Mouse (Mus musculus) hindbrain, embryonic 16.5 days (tissue): ENCODE results near the gene Upb1. TPM values are rescaled to one million over a fixed set of nuclear protein-coding genes. Genes with fewer than 3 reads are reported as not detected.
A peak's percentile ranks its signal among the peaks of the same experiment; 100 is the strongest.
"Not testable (repeated sequence)": the region's sequence is repeated elsewhere in the genome, so short reads cannot be mapped to it uniquely, and the experiment has no call there.

Source experiments
- ATAC-seq: fragments of 200-750 bp; cut with Nextera tagmentation; 2 replicates; pipeline ENCODE4 v1.8.0; 2017; ENCODE audit warnings: moderate TSS enrichment, moderate library complexity
- H3K27ac ChIP-seq: fragments of 300-500 bp; sonication (generic); 2 replicates; pipeline ENCODE4 v1.5.1; 2014; ENCODE audit warnings: low read depth, mild to moderate bottlenecking, control low read depth, low read length, moderate library complexity
- H3K27me3 ChIP-seq: fragments of 300-500 bp; sonication (generic); replicated peaks from 2 replicates; pipeline ENCODE4 v1.6.1; 2014; ENCODE audit warnings: low read length; ENCODE audit not compliant: control insufficient read depth, insufficient read depth
- H3K36me3 ChIP-seq: fragments of 300-500 bp; sonication (generic); 2 replicates; pipeline ENCODE4 v1.6.1; 2014; ENCODE audit warnings: mild to moderate bottlenecking, low read length, moderate library complexity, mixed read lengths; ENCODE audit not compliant: control insufficient read depth, insufficient read depth
- H3K4me1 ChIP-seq: fragments of 300-500 bp; sonication (generic); 2 replicates; pipeline ENCODE4 v1.6.1; 2014; ENCODE audit warnings: low read depth, low read length; ENCODE audit not compliant: control insufficient read depth, insufficient read depth
- H3K4me2 ChIP-seq: fragments of 300-500 bp; sonication (generic); 2 replicates; pipeline ENCODE4 v1.6.1; 2014; ENCODE audit warnings: mild to moderate bottlenecking, low read length, control low read depth, moderate library complexity
- H3K4me3 ChIP-seq: fragments of 300-500 bp; sonication (generic); 2 replicates; pipeline ENCODE4 v1.5.1; 2014; ENCODE audit warnings: mild to moderate bottlenecking, low read length, control low read depth, moderate library complexity
- H3K9ac ChIP-seq: fragments of 300-500 bp; sonication (generic); 2 replicates; pipeline ENCODE4 v1.6.1; 2014; ENCODE audit warnings: low read depth, mild to moderate bottlenecking, control low read depth, low read length, moderate library complexity
- H3K9me3 ChIP-seq: fragments of 300-500 bp; sonication (generic); 2 replicates; pipeline ENCODE4 v1.6.1; 2014; ENCODE audit warnings: mild to moderate bottlenecking, low read length, moderate library complexity; ENCODE audit not compliant: control insufficient read depth
- WGBS: fragments of 180-500 bp; shearing (Covaris S2); extraction: QIAGEN DNeasy Blood & Tissue Kit; methylation state at CpG from one replicate; pipeline ENCODE4 v1.1.7; 2014; 5-methylcytosine and 5-hydroxymethylcytosine counted together
- polyA plus RNA-seq: library from polyadenylated mRNA; unstranded; fragments of >200 nt; fragmentation: Nextera tagmentation; extraction: Ambion mirVana; gene quantifications from 2 replicates; pipeline ENCODE4 v1.2.1, GENCODE M21; 2015

Gene Upb1
- polyA plus RNA-seq, 1 experiment from 2014 or later = 0.39 TPM

- WGBS = 78% methylated on average over 2 of the region's 2 CpGs
- 0 out of 2 replicates have a peak, but pooled peaks cover 2% of the 10 kb centered on the region for H3K9me3 ChIP-seq
Measured at GRCm38 (mm10) chr10:75390156-75390555, 10.8 kb upstream of the Upb1 start.

GRCm38 (mm10) chr10:75390832-75391231 lies 10.1 kb upstream of the Upb1 start:
- Histone ChIP-seq H3K4me2 (no peak overlapping the region), H3K4me3 (no peak overlapping the region), H3K9ac (no peak overlapping the region), H3K9me3 (0 out of 2 replicates have a peak, but pooled peaks cover 2% of the 10 kb centered on the region), H3K27me3 (no peaks in the 10 kb centered on the region), H3K27ac (no peak overlapping the region), H3K36me3 (no peaks in the 10 kb centered on the region), H3K4me1 (no peaks in the 10 kb centered on the region)
- WGBS = 89% methylated on average over 4 of the region's 4 CpGs
- ATAC-seq = no peak

More at GRCm38 (mm10) chr10:75390156-75390555, 10.8 kb upstream of the Upb1 start:
- Histone ChIP-seq H3K27me3 (no peaks in the 10 kb centered on the region), H3K9ac (no peak overlapping the region), H3K36me3 (no peaks in the 10 kb centered on the region), H3K27ac (no peak overlapping the region), H3K4me1 (no peaks in the 10 kb centered on the region), H3K4me3 (no peak overlapping the region), H3K4me2 (no peak overlapping the region)
- ATAC-seq = no peak

DNA sequence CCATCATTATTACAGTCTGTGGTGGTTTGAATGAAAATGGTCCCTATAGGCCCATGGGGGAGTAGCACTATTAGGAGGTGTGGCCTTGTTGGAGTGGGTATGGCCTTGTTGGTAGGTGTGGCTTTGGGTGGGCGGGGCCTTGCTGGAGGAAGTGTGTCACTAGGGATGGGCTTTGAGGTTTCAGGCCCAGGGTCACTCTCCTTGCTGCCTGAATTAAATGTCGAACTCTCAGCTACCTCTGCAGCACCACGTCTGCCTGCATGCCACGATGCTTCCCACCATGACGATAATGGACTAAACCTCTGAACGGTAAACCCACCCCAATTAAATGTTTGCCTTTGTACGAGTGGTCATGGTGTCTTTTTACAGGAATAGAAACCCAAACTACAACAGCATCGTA lies 6.1 kb upstream of the Upb1 start:
- Histone ChIP-seq H3K36me3 (no peaks in the 10 kb centered on the region), H3K9ac (no peak overlapping the region), H3K9me3 (no peaks in the 10 kb centered on the region), H3K27me3 (no peaks in the 10 kb centered on the region), H3K4me1 (peaks cover 4% of the 10 kb centered on the region; the same call in 1 of the 2 replicates), H3K4me3 (no peak overlapping the region), H3K27ac (no peak overlapping the region), H3K4me2 (no peak overlapping the region)
- ATAC-seq = no peak
- 92% methylated on average over 8 of the region's 8 CpGs for WGBS

DNA sequence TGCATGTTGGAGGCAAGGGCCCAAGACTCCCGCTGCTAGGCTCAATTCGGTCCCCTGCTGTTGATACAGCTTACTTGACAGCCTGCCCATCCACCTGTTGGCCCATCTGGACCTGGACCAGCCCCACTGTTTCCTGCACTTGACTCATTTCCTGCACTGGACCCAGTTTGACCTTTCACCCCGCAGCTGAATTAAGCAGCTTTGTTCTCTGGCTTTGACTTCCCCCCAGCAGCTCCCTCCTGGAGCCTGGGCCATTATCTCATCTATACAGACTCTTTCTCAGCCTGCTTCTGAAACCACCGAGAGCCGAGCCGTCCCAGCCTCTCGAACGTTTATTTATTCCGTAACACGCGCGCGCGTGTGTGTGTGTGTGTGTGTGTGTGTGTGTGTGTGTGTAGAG lies 3.9 kb upstream of the Upb1 start:
- 43% methylated on average over 14 of the region's 14 CpGs for WGBS
- H3K27me3 ChIP-seq = no peaks in the 10 kb centered on the region

DNA sequence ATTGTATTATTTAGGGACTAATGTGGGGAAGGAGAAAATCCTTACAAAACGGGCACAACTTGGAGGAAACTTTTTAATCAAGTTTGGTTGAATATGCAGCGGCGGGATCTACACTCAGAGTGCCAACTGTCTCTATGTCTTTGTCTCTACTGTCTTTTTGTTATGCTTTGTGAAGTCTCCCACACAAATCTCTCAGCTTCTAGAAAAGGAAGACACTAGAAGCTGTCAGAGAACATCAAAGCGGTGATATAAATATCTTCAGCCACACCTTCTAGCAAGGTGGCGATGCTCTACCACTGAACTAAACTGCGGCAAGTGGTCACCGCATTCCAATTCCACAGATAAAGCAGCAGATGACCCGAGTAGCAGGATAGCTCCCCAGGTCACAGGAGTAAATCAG lies 5.0 kb downstream of the Upb1 start:
- Histone ChIP-seq H3K9ac (no peak overlapping the region), H3K4me2 (no peak overlapping the region), H3K4me3 (no peak overlapping the region), H3K27me3 (no peaks in the 10 kb centered on the region), H3K27ac (no peak overlapping the region), H3K9me3 (no peaks in the 10 kb centered on the region), H3K36me3 (no peaks in the 10 kb centered on the region), H3K4me1 (no peaks in the 10 kb centered on the region)
- no peak for ATAC-seq
- WGBS = 92% methylated on average over 8 of the region's 8 CpGs

More for the DNA sequence above, 3.9 kb upstream of the Upb1 start:
- no peak overlapping the region for H3K27ac ChIP-seq
- ATAC-seq = no peak
- H3K36me3 ChIP-seq = no peaks in the 10 kb centered on the region
- H3K4me2 ChIP-seq = no peak overlapping the region
- H3K9me3 ChIP-seq = no peaks in the 10 kb centered on the region
- no peak overlapping the region for H3K4me3 ChIP-seq
- peaks cover 4% of the 10 kb centered on the region; the same call in 1 of the 2 replicates for H3K4me1 ChIP-seq
- H3K9ac ChIP-seq = no peak overlapping the region

DNA sequence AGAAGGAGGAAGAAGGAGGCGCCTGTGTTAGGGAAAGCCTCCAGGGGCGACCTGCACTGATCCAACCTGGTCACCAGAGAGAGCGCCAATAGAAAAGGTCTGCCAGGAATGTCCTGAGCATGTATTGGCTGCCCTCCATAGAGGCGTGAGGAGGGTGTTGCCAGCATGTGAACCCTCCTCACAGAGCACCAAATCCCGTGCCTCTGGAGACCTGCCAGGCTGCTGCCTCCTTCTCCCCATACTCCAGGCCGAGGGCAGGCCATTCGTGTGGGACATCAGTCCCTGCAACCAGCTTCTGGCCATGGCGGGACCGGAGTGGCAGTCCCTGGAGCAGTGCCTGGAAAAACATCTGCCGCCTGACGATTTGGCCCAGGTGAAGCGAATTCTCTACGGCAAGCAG lies 5.8 kb downstream of the Upb1 start:
- WGBS = 41% methylated on average over 13 of the region's 13 CpGs
- no peaks in the 10 kb centered on the region for H3K4me1 ChIP-seq
- no peaks in the 10 kb centered on the region for H3K27me3 ChIP-seq
- H3K4me2 ChIP-seq = no peak overlapping the region
- ATAC-seq = no peak
- H3K9ac ChIP-seq = no peak overlapping the region
- H3K27ac ChIP-seq = no peak overlapping the region
- no peaks in the 10 kb centered on the region for H3K9me3 ChIP-seq
- no peaks in the 10 kb centered on the region for H3K36me3 ChIP-seq
- H3K4me3 ChIP-seq = no peak overlapping the region

DNA sequence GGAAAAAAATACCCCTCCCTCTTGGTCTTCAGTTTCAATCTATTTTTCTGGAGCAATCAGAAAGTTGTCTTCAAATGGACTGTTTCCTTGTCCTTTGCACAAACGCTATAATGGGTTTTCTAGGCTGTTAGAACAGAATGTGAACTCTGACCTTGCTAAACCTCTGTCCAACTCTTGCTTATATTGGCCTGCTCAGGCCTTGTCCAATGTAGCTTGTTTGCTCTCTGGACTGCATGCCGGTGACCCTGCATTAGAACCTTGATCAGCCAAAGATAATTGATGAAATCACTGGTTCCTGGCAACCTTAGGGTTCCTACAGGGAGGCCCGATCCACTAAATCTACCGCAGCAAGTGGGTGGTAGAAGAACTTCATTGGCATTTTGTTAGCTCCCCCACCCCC lies 6.8 kb downstream of the Upb1 start:
- no peak for ATAC-seq
- Histone ChIP-seq H3K36me3 (no peaks in the 10 kb centered on the region), H3K27ac (no peak overlapping the region), H3K27me3 (no peaks in the 10 kb centered on the region), H3K9ac (no peak overlapping the region), H3K4me1 (no peaks in the 10 kb centered on the region; the same call in none of the 2 replicates), H3K4me2 (no peak overlapping the region), H3K4me3 (no peak overlapping the region), H3K9me3 (no peaks in the 10 kb centered on the region)
- WGBS = 79% methylated on average over 4 of the region's 4 CpGs

DNA sequence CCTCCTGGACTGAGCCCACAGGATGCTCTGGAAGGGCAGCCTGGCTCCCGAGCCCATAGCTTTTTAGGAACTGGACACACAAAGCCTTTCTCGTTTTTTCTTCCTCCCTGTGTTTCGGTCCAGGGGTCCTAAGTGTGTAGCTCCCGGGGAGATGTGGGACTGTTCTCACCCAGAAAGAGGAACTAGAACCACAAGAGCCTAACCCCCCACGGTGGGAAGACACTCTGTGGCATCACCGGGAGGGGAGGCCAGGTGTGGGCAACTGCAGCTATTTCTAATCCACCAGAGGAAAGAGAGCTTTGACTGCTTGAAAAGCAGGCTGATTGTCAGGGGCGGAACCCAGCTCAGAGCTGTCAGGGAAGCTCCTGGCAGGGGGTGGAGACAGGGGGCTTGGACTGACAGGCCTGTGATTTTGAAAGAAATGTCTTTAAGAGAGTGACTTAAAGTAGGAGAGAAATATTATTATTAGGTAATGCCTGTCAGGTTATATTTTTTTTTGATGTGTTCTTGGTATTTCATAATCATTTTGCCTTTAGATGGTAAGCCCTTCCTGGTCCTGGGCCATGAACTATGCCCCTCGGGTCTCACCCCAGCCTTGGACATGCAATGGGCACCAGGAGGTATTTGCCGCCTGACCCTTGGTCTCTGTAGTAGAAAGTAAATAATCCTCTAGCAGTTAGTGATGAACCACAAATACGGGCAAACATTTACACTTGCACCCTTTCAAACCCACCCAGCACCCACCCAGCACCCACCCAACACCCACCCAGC lies 10.6 kb downstream of the Upb1 start:
- ATAC-seq, H3K9ac ChIP-seq: not testable (repeated sequence)

GRCm38 (mm10) chr10:75412114-75413103 lies 11.5 kb downstream of the Upb1 start:
- Histone ChIP-seq H3K36me3 (no peaks in the 10 kb centered on the region), H3K9me3 (no peaks in the 10 kb centered on the region), H3K4me2 (peak overlapping the region; percentile 38), H3K4me3 (no peak overlapping the region), H3K27me3 (no peaks in the 10 kb centered on the region), H3K4me1 (no peaks in the 10 kb centered on the region; the same call in none of the 2 replicates), H3K27ac (no peak overlapping the region), H3K9ac (no peak overlapping the region; the same call in 1 of the 2 replicates)
- WGBS = 56% methylated on average over 27 of the region's 27 CpGs
- no peak for ATAC-seq

More for the DNA sequence above, 10.6 kb downstream of the Upb1 start:
- H3K4me1 ChIP-seq, H3K27ac ChIP-seq, H3K4me2 ChIP-seq, H3K36me3 ChIP-seq, H3K9me3 ChIP-seq, H3K27me3 ChIP-seq, H3K4me3 ChIP-seq: not testable (repeated sequence)
- whole genome bisulfite sequencing = 41% methylated on average over 8 of the region's 10 CpGs
